Mouse (Mus musculus) neural tube, embryonic 12.5 days (tissue): ENCODE measurements at regions not wholly inside any gene's neighbourhood (a gene's known extent, or its start where the extent isn't known, plus 50 kb on each side); places are given as distances from the start of the nearest gene placed in this dataset.

Experiments used
- ATAC-seq: fragments of 200-750 bp; cut with Nextera tagmentation; 2 replicates; pipeline ENCODE4 v1.8.0; 2017; ENCODE audit warnings: low read depth, mild to moderate bottlenecking, moderate TSS enrichment, moderate library complexity; ENCODE audit not compliant: low FRiP score
- H3K27ac ChIP-seq: fragments of 300-500 bp; sonication (generic); 2 replicates; pipeline ENCODE4 v1.5.1; 2016
- H3K27me3 ChIP-seq: fragments of 300-500 bp; sonication (generic); replicated peaks from 2 replicates; pipeline ENCODE4 v1.6.1; 2016; ENCODE audit warnings: mild to moderate bottlenecking
- H3K36me3 ChIP-seq: fragments of 300-500 bp; sonication (generic); 2 replicates; pipeline ENCODE4 v1.6.1; 2016; ENCODE audit warnings: mild to moderate bottlenecking
- H3K4me1 ChIP-seq: fragments of 300-500 bp; sonication (generic); 2 replicates; pipeline ENCODE4 v1.6.1; 2016
- H3K4me2 ChIP-seq: fragments of 300-500 bp; sonication (generic); replicated peaks from 2 replicates; pipeline ENCODE4 v1.6.1; 2016; ENCODE audit warnings: mild to moderate bottlenecking
- H3K4me3 ChIP-seq: fragments of 300-500 bp; sonication (generic); 2 replicates; pipeline ENCODE4 v1.5.1; 2016
- H3K9ac ChIP-seq: fragments of 300-500 bp; sonication (generic); 2 replicates; pipeline ENCODE4 v1.6.1; 2016; ENCODE audit warnings: mild to moderate bottlenecking
- H3K9me3 ChIP-seq: fragments of 300-500 bp; sonication (generic); 2 replicates; pipeline ENCODE4 v1.6.1; 2016; ENCODE audit warnings: mild to moderate bottlenecking
- WGBS: fragments of 180-500 bp; shearing (Covaris S2); methylation state at CpG from one replicate; pipeline ENCODE4 v1.1.7; 2016; 5-methylcytosine and 5-hydroxymethylcytosine counted together

GRCm38 (mm10) chr19:26506802-26507201 lies 98.0 kb upstream of the Smarca2 start:
- H3K4me1 ChIP-seq, result no peaks in the 10 kb centered on the region
- WGBS, result 79% methylated on average over 1 of the region's 1 CpGs
- H3K9ac ChIP-seq, result no peak overlapping the region
- ATAC-seq, result no peak
- H3K4me2 ChIP-seq, result no peak overlapping the region
- H3K9me3 ChIP-seq, result no peaks in the 10 kb centered on the region
- no peaks in the 10 kb centered on the region for H3K27me3 ChIP-seq
- H3K27ac ChIP-seq, result no peak overlapping the region
- no peak overlapping the region for H3K4me3 ChIP-seq
- H3K36me3 ChIP-seq, result no peaks in the 10 kb centered on the region

GRCm38 (mm10) chr19:26507986-26508385 lies 96.9 kb upstream of the Smarca2 start:
- no peak for ATAC-seq
- Histone ChIP-seq H3K4me2 (no peak overlapping the region), H3K9ac (no peak overlapping the region), H3K27ac (no peak overlapping the region), H3K36me3 (no peaks in the 10 kb centered on the region), H3K4me3 (no peak overlapping the region), H3K9me3 (no peaks in the 10 kb centered on the region), H3K4me1 (no peaks in the 10 kb centered on the region), H3K27me3 (no peaks in the 10 kb centered on the region)
- 80% methylated on average over 11 of the region's 11 CpGs for WGBS

DNA sequence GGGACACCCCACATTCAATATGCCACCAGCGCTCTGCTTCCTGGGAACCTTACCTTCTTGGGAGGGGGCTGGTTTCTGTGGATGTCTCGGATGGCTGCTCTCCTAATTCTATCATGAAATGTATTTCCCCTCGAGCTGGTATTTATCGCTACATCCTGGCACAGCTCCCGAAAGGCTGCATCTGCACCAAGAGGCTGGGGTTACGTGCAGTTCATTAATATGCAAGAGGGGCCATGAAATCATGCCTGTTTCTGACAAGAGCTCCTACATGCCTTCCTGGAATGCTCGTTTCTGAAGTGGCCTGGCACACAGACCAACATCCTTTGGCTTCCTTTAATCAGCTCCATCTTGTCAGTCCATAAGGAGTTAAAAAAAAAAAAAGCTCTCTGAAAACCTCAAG lies 96.2 kb upstream of the Smarca2 start:
- Histone ChIP-seq H3K9me3 (no peaks in the 10 kb centered on the region), H3K36me3 (no peaks in the 10 kb centered on the region), H3K9ac (no peak overlapping the region), H3K4me2 (no peak overlapping the region), H3K4me1 (no peaks in the 10 kb centered on the region), H3K27me3 (no peaks in the 10 kb centered on the region), H3K4me3 (no peak overlapping the region), H3K27ac (no peak overlapping the region)
- no peak for ATAC-seq
- 50% methylated on average over 7 of the region's 7 CpGs for WGBS

DNA sequence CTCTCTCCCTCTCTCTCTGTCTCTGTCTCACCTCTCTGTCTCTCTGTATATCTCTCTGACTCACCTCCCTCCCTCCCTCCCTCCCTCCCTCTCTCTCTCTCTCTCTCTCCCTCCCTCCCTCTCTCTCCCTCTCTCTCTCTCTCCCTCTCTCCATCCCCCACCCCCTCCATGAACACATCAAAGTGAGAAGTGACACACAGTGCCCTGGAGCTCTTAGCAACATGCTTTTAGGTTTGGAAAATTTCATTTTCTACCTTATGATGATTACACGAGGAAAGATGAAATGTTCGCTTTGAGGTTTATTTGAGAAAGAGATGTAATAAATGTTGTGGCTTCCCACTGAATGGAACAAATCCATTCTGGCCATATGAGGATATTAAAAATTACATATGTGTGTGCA lies 95.6 kb upstream of the Smarca2 start:
- no peak for ATAC-seq
- H3K27ac ChIP-seq, result no peak overlapping the region
- H3K9ac ChIP-seq, result no peak overlapping the region
- H3K4me3 ChIP-seq, result no peak overlapping the region
- H3K9me3 ChIP-seq, result no peaks in the 10 kb centered on the region
- H3K4me2 ChIP-seq, result no peak overlapping the region
- H3K27me3 ChIP-seq, result no peaks in the 10 kb centered on the region
- 86% methylated on average over 2 of the region's 2 CpGs for WGBS
- no peaks in the 10 kb centered on the region for H3K4me1 ChIP-seq
- H3K36me3 ChIP-seq, result no peaks in the 10 kb centered on the region

- H3K27me3 ChIP-seq, result no peaks in the 10 kb centered on the region
- no peaks in the 10 kb centered on the region for H3K36me3 ChIP-seq
- H3K27ac ChIP-seq, result no peak overlapping the region
- H3K9me3 ChIP-seq, result no peaks in the 10 kb centered on the region
- no peak for ATAC-seq
- H3K4me2 ChIP-seq, result no peak overlapping the region
- no peaks in the 10 kb centered on the region for H3K4me1 ChIP-seq
- no peak overlapping the region for H3K9ac ChIP-seq
- H3K4me3 ChIP-seq, result no peak overlapping the region
- WGBS, result 83% methylated on average over 12 of the region's 12 CpGs
Measured at GRCm38 (mm10) chr19:26510185-26510584, 94.7 kb upstream of the Smarca2 start.

- Histone ChIP-seq H3K4me1 (no peaks in the 10 kb centered on the region), H3K4me2 (no peak overlapping the region), H3K9me3 (no peaks in the 10 kb centered on the region), H3K27ac (no peak overlapping the region), H3K9ac (no peak overlapping the region), H3K4me3 (no peak overlapping the region), H3K27me3 (no peaks in the 10 kb centered on the region), H3K36me3 (no peaks in the 10 kb centered on the region)
- 87% methylated on average over 3 of the region's 3 CpGs for WGBS
- no peak for ATAC-seq
Measured at GRCm38 (mm10) chr19:26510887-26511286, 94.0 kb upstream of the Smarca2 start.

DNA sequence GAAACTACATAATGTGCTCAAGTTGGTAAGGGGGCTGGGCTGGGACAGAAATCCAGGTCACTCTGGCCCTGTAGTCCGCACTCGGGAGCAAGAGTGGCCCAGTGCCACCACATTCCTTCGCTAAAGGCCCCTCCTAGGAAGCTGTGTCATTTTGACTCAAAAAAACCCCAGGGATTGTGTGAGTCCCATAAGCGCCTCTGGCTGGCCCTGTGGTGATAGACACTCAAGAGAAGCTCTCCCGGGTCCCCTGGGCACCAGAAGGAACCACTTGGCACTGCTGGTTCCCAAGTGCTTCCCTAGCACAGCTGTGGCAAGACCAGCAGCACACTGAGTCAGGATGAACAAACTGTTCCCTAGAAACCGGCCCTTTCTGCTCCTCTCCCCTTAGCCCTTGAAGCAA lies 93.1 kb upstream of the Smarca2 start:
- Histone ChIP-seq H3K27me3 (no peaks in the 10 kb centered on the region), H3K4me1 (no peaks in the 10 kb centered on the region), H3K36me3 (no peaks in the 10 kb centered on the region), H3K4me3 (no peak overlapping the region), H3K4me2 (no peak overlapping the region), H3K9ac (no peak overlapping the region), H3K27ac (no peak overlapping the region), H3K9me3 (no peaks in the 10 kb centered on the region)
- ATAC-seq, result no peak
- WGBS, result 81% methylated on average over 6 of the region's 6 CpGs

GRCm38 (mm10) chr19:26524583-26524982 lies 80.3 kb upstream of the Smarca2 start:
- no peaks in the 10 kb centered on the region for H3K4me1 ChIP-seq
- H3K9me3 ChIP-seq, result no peaks in the 10 kb centered on the region
- H3K9ac ChIP-seq, result no peak overlapping the region
- H3K36me3 ChIP-seq, result no peaks in the 10 kb centered on the region
- no peak overlapping the region for H3K27ac ChIP-seq
- H3K27me3 ChIP-seq, result no peaks in the 10 kb centered on the region; the same call in 1 of the 2 replicates
- 91% methylated on average over 3 of the region's 3 CpGs for WGBS
- H3K4me2 ChIP-seq, result no peak overlapping the region
- H3K4me3 ChIP-seq, result no peak overlapping the region
- ATAC-seq, result no peak

- Histone ChIP-seq H3K36me3 (no peaks in the 10 kb centered on the region), H3K4me3 (no peak overlapping the region), H3K4me2 (no peak overlapping the region), H3K27ac (no peak overlapping the region), H3K27me3 (no peaks in the 10 kb centered on the region), H3K9ac (no peak overlapping the region), H3K4me1 (no peaks in the 10 kb centered on the region), H3K9me3 (no peaks in the 10 kb centered on the region)
- WGBS, result 88% methylated on average over 4 of the region's 4 CpGs
- ATAC-seq, result no peak
Measured at GRCm38 (mm10) chr19:26531390-26531789, 73.5 kb upstream of the Smarca2 start.

- WGBS, result 66% methylated on average over 6 of the region's 6 CpGs
- Histone ChIP-seq H3K4me3 (no peak overlapping the region), H3K4me2 (no peak overlapping the region), H3K9ac (no peak overlapping the region), H3K9me3 (no peaks in the 10 kb centered on the region), H3K36me3 (no peaks in the 10 kb centered on the region), H3K4me1 (no peaks in the 10 kb centered on the region), H3K27ac (no peak overlapping the region), H3K27me3 (no peaks in the 10 kb centered on the region)
- ATAC-seq, result no peak
Measured at GRCm38 (mm10) chr19:26532509-26532908, 72.3 kb upstream of the Smarca2 start.

DNA sequence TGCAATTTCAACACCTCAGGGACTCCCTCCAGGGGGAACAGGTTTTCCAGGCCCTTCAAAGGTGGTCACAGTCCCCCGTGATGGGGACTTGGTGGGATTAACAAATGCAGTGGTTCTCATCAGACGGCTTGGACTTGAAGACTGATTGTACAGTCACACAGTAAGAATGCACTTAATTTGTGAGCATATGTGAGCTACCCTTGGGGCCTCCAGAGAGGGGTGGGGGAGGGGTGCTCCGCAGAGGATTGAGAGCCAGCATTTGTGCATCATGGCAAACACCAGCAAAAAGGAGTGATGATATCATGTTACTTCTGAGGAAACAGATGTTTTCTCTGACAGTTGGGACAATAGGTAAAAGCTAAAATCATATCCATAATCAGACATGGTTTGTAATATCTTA lies 59.2 kb upstream of the Smarca2 start:
- Histone ChIP-seq H3K9ac (no peak overlapping the region), H3K4me2 (no peak overlapping the region), H3K36me3 (no peaks in the 10 kb centered on the region), H3K9me3 (peaks cover 5% of the 10 kb centered on the region; the same call in 1 of the 2 replicates), H3K27ac (no peak overlapping the region), H3K27me3 (no peaks in the 10 kb centered on the region), H3K4me1 (no peaks in the 10 kb centered on the region), H3K4me3 (no peak overlapping the region)
- whole genome bisulfite sequencing, result 57% methylated on average over 3 of the region's 3 CpGs
- ATAC-seq, result no peak

GRCm38 (mm10) chr19:26547522-26547921 lies 57.3 kb upstream of the Smarca2 start:
- Histone ChIP-seq H3K9me3 (no peaks in the 10 kb centered on the region), H3K4me1 (no peaks in the 10 kb centered on the region), H3K9ac (no peak overlapping the region), H3K4me3 (no peak overlapping the region), H3K27me3 (no peaks in the 10 kb centered on the region), H3K4me2 (no peak overlapping the region), H3K27ac (no peak overlapping the region), H3K36me3 (no peaks in the 10 kb centered on the region)
- ATAC-seq, result no peak
- 87% methylated on average over 6 of the region's 6 CpGs for WGBS

GRCm38 (mm10) chr19:26548562-26549270 lies 56.1 kb upstream of the Smarca2 start:
- H3K4me2 ChIP-seq, result no peak overlapping the region
- no peaks in the 10 kb centered on the region for H3K27me3 ChIP-seq
- H3K9me3 ChIP-seq, result no peaks in the 10 kb centered on the region
- 75% methylated on average over 14 of the region's 14 CpGs for WGBS
- no peak overlapping the region for H3K4me3 ChIP-seq
- no peak overlapping the region for H3K9ac ChIP-seq
- no peak for ATAC-seq
- no peaks in the 10 kb centered on the region for H3K4me1 ChIP-seq
- no peak overlapping the region for H3K27ac ChIP-seq
- no peaks in the 10 kb centered on the region for H3K36me3 ChIP-seq
